Mouse (Mus musculus) Muller cell, postnatal 12 days (primary cell): Measurements from ENCODE around the gene Kdm5a.

Source experiments
- DNase-seq: peaks from one replicate; pipeline ENCODE4 v3.0.0-alpha.2; 2015; ENCODE audit errors: inconsistent ontology term

Kdm5a gene

GRCm38 (mm10) chr6:120363688-120364522 is at the start of gene Kdm5a, which contains the start of gene Ccdc77:
Gene Kdm5a (plus strand): TSS chr6:120364124.
Gene Ccdc77 (minus strand): TSS chr6:120364374.
- peak; percentile 99 for DNase-seq

- no peak for DNase-seq
Observed at GRCm38 (mm10) chr6:120318303-120318940, 45.5 kb upstream of the Kdm5a start.

DNA sequence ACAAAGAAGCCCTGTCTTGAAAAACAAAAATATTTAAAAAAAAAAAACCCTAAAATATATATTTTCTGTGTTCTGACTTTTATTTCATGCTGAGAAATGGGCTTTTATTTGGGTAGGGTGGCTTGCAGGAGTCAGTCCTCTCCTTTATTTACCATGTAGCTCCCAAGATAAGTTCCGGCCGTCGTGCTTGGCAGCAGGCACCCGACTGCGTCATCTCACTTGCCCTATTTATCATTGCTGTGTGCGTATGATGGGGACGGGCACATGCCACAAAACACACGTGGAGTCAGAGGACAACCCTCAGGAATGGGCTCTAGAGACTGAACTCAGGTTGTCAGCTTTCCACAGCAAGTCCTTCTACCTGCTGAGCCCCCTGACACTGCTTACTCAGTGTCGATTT is 44.8 kb upstream of the Kdm5a start:
- DNase-seq = no peak

DNA sequence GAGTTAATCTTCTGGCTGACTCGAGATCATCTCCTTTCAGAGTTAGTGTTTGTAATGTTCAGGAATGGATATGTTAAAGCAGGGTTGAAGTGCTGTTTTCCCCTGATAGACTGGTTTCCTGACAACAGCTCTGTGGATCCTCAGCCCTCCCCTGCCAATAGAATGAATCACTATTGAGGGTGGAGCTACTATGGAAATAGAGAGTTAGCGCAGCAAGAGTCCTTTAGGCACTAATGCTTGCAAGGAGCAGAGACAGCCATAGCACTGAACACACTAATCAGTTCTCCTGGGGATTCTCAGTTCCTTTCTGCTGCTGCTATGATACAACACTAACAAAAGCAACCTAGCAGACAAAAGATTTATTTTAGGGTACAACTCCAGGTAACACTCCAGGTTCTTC is 43.6 kb upstream of the Kdm5a start:
- DNase-seq = no peak

GRCm38 (mm10) chr6:120324295-120324927 is 39.5 kb upstream of the Kdm5a start:
- peak; percentile 57 for DNase-seq

GRCm38 (mm10) chr6:120332351-120332750 is 31.6 kb upstream of the Kdm5a start:
- DNase-seq = no peak

DNA sequence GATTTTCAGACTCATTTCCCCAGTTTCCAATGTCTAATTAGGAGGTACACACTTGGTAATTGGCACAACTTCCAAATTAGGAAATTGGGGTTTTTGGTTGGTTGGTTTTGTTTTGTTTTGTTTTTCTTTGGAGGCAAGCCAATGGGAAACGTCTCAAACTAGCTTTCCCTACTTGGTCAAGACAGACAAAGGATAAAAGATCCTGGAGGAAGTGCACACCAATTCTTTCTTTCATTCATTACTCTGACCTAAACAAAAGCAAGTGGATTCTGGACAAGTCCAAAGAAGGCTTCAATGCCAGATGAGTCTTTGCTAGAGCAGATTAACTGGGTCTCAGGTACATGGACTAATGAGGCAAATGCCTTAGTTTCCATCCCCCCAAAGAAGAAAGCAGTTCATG is 19.9 kb upstream of the Kdm5a start:
- peak; percentile 90 for DNase-seq

- DNase-seq = no peak
Observed at GRCm38 (mm10) chr6:120349018-120349417, 14.9 kb upstream of the Kdm5a start.

- no peak for DNase-seq
Observed at GRCm38 (mm10) chr6:120356478-120356877, 7.4 kb upstream of the Kdm5a start.

DNA sequence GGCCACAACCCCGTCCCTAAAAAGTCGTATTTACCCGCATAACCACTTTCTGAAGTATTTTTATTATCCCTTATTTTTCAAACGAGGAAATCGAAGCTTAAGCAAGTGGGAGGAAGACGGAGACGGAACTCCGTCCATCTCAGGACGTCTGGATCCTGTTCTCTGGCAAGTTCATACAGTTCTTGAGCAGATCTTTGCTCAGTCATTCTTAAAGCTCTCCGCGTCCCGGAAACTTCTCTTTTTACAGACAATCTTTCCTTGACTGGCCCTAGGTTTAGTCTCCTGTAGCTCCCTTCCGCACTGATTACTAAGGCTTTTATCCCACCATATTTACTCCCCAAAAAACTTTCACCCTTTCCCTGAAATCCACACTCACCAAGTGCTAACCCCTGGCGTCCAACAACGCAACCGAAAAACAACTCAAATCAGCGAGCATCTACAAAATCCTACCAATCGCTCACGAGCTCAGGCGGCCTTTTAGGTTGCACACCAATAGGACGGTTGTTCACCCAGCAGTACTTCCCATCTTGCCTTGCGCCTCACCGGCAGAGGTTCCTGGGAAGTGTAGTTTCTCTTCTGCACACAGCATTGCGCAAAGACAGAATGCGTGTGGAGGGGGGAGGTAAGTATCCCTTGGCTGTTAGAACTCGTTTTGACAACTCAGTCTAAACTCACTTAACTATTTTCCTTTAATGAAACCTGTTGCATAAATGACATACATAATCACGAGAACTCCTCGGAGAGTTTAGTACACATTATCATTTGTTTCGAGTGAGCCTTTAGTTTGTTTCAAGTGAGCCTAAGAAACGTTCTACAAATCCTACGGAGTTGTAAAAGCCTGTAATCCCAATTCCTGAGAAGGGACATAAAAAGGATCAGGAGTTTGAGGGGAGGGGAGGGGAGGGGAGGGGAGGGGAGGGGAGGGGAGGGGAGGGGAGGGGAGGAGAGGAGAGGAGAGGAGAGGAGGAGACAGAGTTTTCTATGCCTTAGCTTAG is 6.7 kb upstream of the Kdm5a start:
- peak; percentile 87 for DNase-seq

- no peak for DNase-seq
Observed at GRCm38 (mm10) chr6:120362124-120362523, 1.8 kb upstream of the Kdm5a start.

- DNase-seq = no peak
Observed at GRCm38 (mm10) chr6:120362774-120363687, 893 bp upstream of the Kdm5a start.

DNA sequence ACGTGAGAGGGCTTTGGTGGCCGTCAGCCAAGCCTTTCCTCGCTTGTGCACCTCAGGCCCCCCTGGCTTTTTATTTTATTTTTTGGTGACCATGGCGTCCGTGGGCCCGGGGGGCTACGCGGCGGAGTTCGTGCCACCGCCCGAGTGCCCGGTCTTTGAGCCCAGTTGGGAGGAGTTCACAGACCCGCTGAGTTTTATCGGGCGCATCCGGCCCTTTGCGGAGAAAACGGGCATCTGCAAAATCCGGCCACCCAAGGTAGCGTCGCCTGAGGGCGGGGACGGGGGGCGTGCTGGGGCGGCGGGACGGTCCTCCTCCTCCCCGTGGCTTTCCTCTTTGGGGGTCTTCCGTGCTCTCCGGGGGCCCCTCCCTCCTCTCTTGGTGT is 590 bp downstream of the Kdm5a start:
- no peak for DNase-seq

- DNase-seq = peak; percentile 20
Observed at GRCm38 (mm10) chr6:120365051-120365450, 1.1 kb downstream of the Kdm5a start.

GRCm38 (mm10) chr6:120376736-120377135 is 12.8 kb downstream of the Kdm5a start:
- no peak for DNase-seq

DNA sequence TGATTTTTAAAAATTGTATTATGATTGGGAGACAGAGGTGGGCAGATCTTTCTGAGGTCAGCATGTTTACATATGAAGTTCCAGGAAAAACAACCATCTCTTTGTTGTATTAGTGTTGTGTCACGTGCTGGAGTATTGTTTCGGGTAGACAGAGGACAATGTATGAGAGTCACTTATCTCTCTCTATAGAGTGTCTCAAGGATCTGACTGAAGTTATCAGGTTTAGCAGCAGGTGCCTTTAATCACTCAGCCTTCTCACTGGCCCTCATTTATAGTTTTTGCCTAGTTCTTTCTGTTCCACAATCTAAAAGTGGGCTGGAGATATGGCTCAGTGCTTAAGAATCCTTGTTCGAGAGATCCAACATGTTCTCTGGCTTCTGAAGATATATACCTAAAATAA is 26.1 kb downstream of the Kdm5a start:
- no peak for DNase-seq

DNA sequence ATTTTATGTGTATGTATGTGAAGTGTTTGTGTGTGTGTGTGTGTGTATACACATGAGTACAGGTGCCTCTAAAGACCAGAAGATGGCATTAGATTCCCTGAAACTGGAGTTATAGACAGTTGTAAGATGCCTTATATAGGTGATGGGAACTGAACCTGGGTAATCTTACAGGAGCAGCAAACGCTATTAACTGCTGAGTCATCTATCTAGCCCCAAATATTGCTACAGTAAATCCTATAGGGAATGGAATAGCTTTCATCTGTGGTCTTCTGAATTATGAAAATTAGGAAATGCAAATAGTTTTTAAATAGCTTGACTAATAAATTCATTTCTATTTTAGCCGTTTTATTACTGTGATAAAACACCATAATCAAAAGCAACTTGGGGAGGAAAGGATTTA is 28.9 kb downstream of the Kdm5a start:
- DNase-seq = no peak

DNA sequence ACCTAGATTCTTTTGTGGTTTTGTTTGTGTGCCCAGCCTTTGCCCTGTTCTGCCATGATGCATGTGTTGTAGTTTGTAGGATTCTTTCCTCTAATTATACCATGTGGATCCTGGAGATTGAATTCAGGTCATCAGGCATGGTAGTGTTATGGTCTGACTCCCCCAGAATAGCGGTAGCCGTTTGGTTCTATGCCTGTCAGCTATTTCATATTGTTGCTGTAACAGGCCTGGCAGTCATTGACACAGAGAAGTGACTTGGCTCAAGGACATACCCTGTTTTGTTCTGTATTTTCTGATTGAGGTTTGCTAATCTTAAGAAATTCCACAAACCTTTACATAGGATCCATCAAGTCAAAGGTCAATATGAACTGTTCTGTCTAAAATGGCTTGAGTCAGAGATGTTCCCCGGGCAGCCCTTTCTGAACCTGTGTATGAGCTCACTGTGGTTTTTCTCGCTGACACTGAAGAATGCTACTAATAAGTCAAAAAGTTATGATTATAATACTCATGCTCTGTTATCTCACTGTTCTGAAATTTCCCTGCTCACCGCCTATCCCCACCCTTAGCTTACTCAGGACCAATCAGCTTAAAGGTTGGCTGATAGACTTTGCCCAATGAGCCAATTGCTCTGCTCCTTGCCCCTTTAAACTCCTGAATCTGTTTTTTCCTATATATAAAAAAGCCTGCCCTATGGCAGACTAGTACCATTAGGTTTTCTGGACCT is 31.9 kb downstream of the Kdm5a start:
- DNase-seq = peak; percentile 53

DNA sequence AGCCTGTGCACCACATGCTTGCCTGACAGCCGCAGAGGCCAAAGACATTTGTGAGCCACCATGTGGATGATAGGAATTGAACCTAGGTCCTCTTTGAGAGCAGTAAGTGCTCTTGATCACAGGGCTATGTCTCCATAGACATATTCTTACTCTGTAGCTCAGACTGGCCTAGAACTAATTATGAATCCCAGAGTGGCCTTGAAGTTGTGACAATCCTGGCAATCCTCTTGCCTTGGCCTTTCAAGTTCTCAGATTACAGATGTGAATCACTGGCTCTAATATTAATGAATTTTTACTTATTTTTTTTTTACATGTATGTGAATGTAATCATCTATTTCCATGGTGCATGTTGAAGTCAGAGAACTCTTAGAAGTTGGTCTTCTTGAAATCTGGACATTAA is 40.0 kb downstream of the Kdm5a start:
- no peak for DNase-seq

- no peak for DNase-seq
Observed at GRCm38 (mm10) chr6:120438161-120438560, 74.2 kb downstream of the Kdm5a start.
